ENCODE assay signal across 17 mouse cellular contexts in genomic region chr4:97626002-97626720, GRCm38 (mm10).
DNase-seq lines count a peak whose midpoint lies in the region; ATAC-seq and TF ChIP-seq lines count a peak whose summit lies in the region.
"Had no signal": no experiment of that assay in that cellular context is flagged by ENCODE, and none has a peak within 500 bp of the region (broad histone marks: within the 10 kb centered on the region; RNA-seq: fewer than 3 reads in every experiment).

No protein-coding gene starts in this region.

- no peak overlapping the region for H3K4me3 ChIP-seq in heart, embryonic 10.5 days
- no peak overlapping the region for H3K4me3 ChIP-seq in midbrain, postnatal 0 days (ENCODE audit: low read depth, low read length)
- no peak overlapping the region for H3K4me3 ChIP-seq in midbrain, embryonic 15.5 days
- H3K4me3 ChIP-seq in forebrain, embryonic 14.5 days (ENCODE audit: low read depth, low read length), result no peak overlapping the region
- no peak overlapping the region for H3K4me3 ChIP-seq in limb, embryonic 10.5 days
- H3K4me3 ChIP-seq: midbrain, embryonic 12.5 days had no signal

- DNase-seq in heart, adult 11 months, result peak; percentile 81
- DNase-seq in heart, embryonic 10.5 days (ENCODE audit: low spot score), result no peak
- peak; percentile 77 for DNase-seq in midbrain, postnatal 0 days (ENCODE audit: low spot score)
- peak; percentile 26 for DNase-seq in forebrain, embryonic 14.5 days (ENCODE audit: low spot score)
- no peak for DNase-seq in limb, embryonic 10.5 days (ENCODE audit: low spot score)
- no peak for DNase-seq in T-cell, adult 2 months (ENCODE audit: low spot score)
- DNase-seq: cerebellum, adult 11 months; heart, adult 18-20 months; heart, postnatal 14 days; kidney, adult 2 months; lung, adult 2 months; right cerebral cortex, postnatal 14 days; thymus, postnatal 25 days had no signal

- no peaks in the 10 kb centered on the region for H3K36me3 ChIP-seq in heart, embryonic 10.5 days
- no peaks in the 10 kb centered on the region for H3K36me3 ChIP-seq in midbrain, postnatal 0 days (ENCODE audit: insufficient read depth, low read length)
- no peaks in the 10 kb centered on the region for H3K36me3 ChIP-seq in midbrain, embryonic 15.5 days (replicated peaks)
- H3K36me3 ChIP-seq in forebrain, embryonic 14.5 days (ENCODE audit: control insufficient read depth, insufficient read depth, low read length), result no peaks in the 10 kb centered on the region
- no peaks in the 10 kb centered on the region for H3K36me3 ChIP-seq in limb, embryonic 10.5 days
- H3K36me3 ChIP-seq: G1E; midbrain, embryonic 12.5 days had no signal

- no peak overlapping the region for H3K27ac ChIP-seq in heart, embryonic 10.5 days
- no peak overlapping the region for H3K27ac ChIP-seq in midbrain, postnatal 0 days (ENCODE audit: low read depth, low read length)
- no peak overlapping the region for H3K27ac ChIP-seq in midbrain, embryonic 15.5 days
- 0 out of 2 replicates have a peak overlapping the region, but pooled peaks have one; percentile 16 for H3K27ac ChIP-seq in forebrain, embryonic 14.5 days (ENCODE audit: low read depth, low read length)
- peak overlapping the region; percentile 47; the same call in 1 of the 2 replicates for H3K27ac ChIP-seq in limb, embryonic 10.5 days
- H3K27ac ChIP-seq: midbrain, embryonic 12.5 days had no signal

- ATAC-seq in midbrain, postnatal 0 days (ENCODE audit: low FRiP score), result peak; percentile 45; the same call in 1 of the 2 replicates
- ATAC-seq in midbrain, embryonic 15.5 days (replicated peaks), result no peak
- peak; percentile 51 for ATAC-seq in forebrain, embryonic 14.5 days
- ATAC-seq in megakaryocyte progenitor cell, adult 5-6 weeks (replicated peaks; ENCODE audit: poor library complexity), result no peak

- H3K4me1 ChIP-seq in heart, embryonic 10.5 days, result peaks cover 12% of the 10 kb centered on the region
- no peaks in the 10 kb centered on the region for H3K4me1 ChIP-seq in midbrain, postnatal 0 days (ENCODE audit: insufficient read depth, low read length)
- H3K4me1 ChIP-seq in midbrain, embryonic 15.5 days, result peaks cover 11% of the 10 kb centered on the region; the same call in 1 of the 2 replicates
- H3K4me1 ChIP-seq in forebrain, embryonic 14.5 days (ENCODE audit: control insufficient read depth, insufficient read depth, low read length), result peaks cover 17% of the 10 kb centered on the region
- peaks cover 47% of the 10 kb centered on the region for H3K4me1 ChIP-seq in limb, embryonic 10.5 days

- H3K9ac ChIP-seq in midbrain, postnatal 0 days (replicated peaks; ENCODE audit: low read length, poor library complexity, severe bottlenecking), result no peak overlapping the region
- no peak overlapping the region for H3K9ac ChIP-seq in midbrain, embryonic 15.5 days
- no peak overlapping the region for H3K9ac ChIP-seq in forebrain, embryonic 14.5 days (ENCODE audit: low read length)
- H3K9ac ChIP-seq: midbrain, embryonic 12.5 days had no signal

- H3K4me2 ChIP-seq in midbrain, postnatal 0 days (ENCODE audit: low read depth, low read length, poor library complexity, severe bottlenecking), result no peak overlapping the region
- H3K4me2 ChIP-seq in midbrain, embryonic 15.5 days, result no peak overlapping the region
- H3K4me2 ChIP-seq in forebrain, embryonic 14.5 days (ENCODE audit: low read length), result no peak overlapping the region
- H3K4me2 ChIP-seq: midbrain, embryonic 12.5 days had no signal

- TF ChIP-seq CTCF in midbrain, postnatal 0 days (IDR thresholded peaks at IDR 0.05), result no peak

- H3K9me3 ChIP-seq in heart, embryonic 10.5 days, result no peaks in the 10 kb centered on the region
- H3K9me3 ChIP-seq in midbrain, postnatal 0 days (ENCODE audit: low read length), result no peaks in the 10 kb centered on the region
- no peaks in the 10 kb centered on the region for H3K9me3 ChIP-seq in midbrain, embryonic 15.5 days
- H3K9me3 ChIP-seq in forebrain, embryonic 14.5 days (replicated peaks; ENCODE audit: control insufficient read depth, low read length), result no peaks in the 10 kb centered on the region
- no peaks in the 10 kb centered on the region for H3K9me3 ChIP-seq in limb, embryonic 10.5 days (replicated peaks)
- H3K9me3 ChIP-seq: midbrain, embryonic 12.5 days had no signal

- H3K27me3 ChIP-seq in heart, embryonic 10.5 days (ENCODE audit: insufficient read depth, poor library complexity, severe bottlenecking), result no peaks in the 10 kb centered on the region
- H3K27me3 ChIP-seq in midbrain, postnatal 0 days (ENCODE audit: insufficient read depth, low read length), result no peaks in the 10 kb centered on the region
- no peaks in the 10 kb centered on the region for H3K27me3 ChIP-seq in midbrain, embryonic 15.5 days (replicated peaks)
- no peaks in the 10 kb centered on the region for H3K27me3 ChIP-seq in forebrain, embryonic 14.5 days (replicated peaks; ENCODE audit: control insufficient read depth, insufficient read depth, low read length)
- no peaks in the 10 kb centered on the region; the same call in 1 of the 2 replicates for H3K27me3 ChIP-seq in limb, embryonic 10.5 days (ENCODE audit: low read depth, poor library complexity, severe bottlenecking)
- H3K27me3 ChIP-seq: midbrain, embryonic 12.5 days had no signal

- 42% methylated on average over 16 of the region's 16 CpGs for WGBS in heart, embryonic 10.5 days
- 43% methylated on average over 16 of the region's 16 CpGs for WGBS in midbrain, postnatal 0 days
- 35% methylated on average over 16 of the region's 16 CpGs for WGBS in midbrain, embryonic 15.5 days
- WGBS in forebrain, embryonic 14.5 days, result 14% methylated on average over 16 of the region's 16 CpGs
- 51% methylated on average over 16 of the region's 16 CpGs for WGBS in limb, embryonic 10.5 days

Comparison
In these comparisons a context has a peak if more than half of its experiments do, and no peak if none do; other contexts are left out.
1. DNase-seq: peak in heart, adult 11 months (single experiment), midbrain, postnatal 0 days (single experiment) and forebrain, embryonic 14.5 days (single experiment); none in heart, embryonic 10.5 days (single experiment), limb, embryonic 10.5 days (single experiment) and T-cell, adult 2 months (single experiment).
2. ATAC-seq: peak in midbrain, postnatal 0 days (single experiment) and forebrain, embryonic 14.5 days (single experiment); none in midbrain, embryonic 15.5 days (single experiment) and megakaryocyte progenitor cell, adult 5-6 weeks (single experiment).
3. H3K27ac ChIP-seq: peak in forebrain, embryonic 14.5 days (single experiment) and limb, embryonic 10.5 days (single experiment); none in heart, embryonic 10.5 days (single experiment), midbrain, postnatal 0 days (single experiment) and midbrain, embryonic 15.5 days (single experiment).